Mouse (Mus musculus) stomach, postnatal 0 days (tissue): Measurements from ENCODE around the gene Trpm3. TPM values are rescaled to one million over a fixed set of nuclear protein-coding genes. Genes with fewer than 3 reads are reported as not detected.
A peak's percentile ranks its signal among the peaks of the same experiment; 100 is the strongest.
"Not testable (repeated sequence)": the region's sequence is repeated elsewhere in the genome, so short reads cannot be mapped to it uniquely, and the experiment has no call there.

Experiments
- ATAC-seq: fragments of 200-750 bp; cut with Nextera tagmentation; 2 replicates; pipeline ENCODE4 v1.8.0; 2017; ENCODE audit not compliant: low FRiP score, low TSS enrichment
- DNase-seq: peaks from one replicate; pipeline ENCODE4 v3.0.0-alpha.2; 2016; ENCODE audit warnings: low spot score
- H3K27ac ChIP-seq: fragments of 300-500 bp; sonication (generic); replicated peaks from 2 replicates; pipeline ENCODE4 v1.5.1; 2014; ENCODE audit warnings: mild to moderate bottlenecking, control low read depth
- H3K27me3 ChIP-seq: fragments of 300-500 bp; sonication (generic); 2 replicates; pipeline ENCODE4 v1.6.1; 2014; ENCODE audit warnings: low read length; ENCODE audit not compliant: control insufficient read depth, insufficient read depth
- H3K36me3 ChIP-seq: fragments of 300-500 bp; sonication (generic); 2 replicates; pipeline ENCODE4 v1.6.1; 2014; ENCODE audit warnings: low read length, mixed read lengths; ENCODE audit not compliant: control insufficient read depth, insufficient read depth
- H3K4me1 ChIP-seq: fragments of 300-500 bp; sonication (generic); replicated peaks from 2 replicates; pipeline ENCODE4 v1.6.1; 2014; ENCODE audit warnings: antibody characterized with exemption; ENCODE audit not compliant: control insufficient read depth, insufficient read depth
- H3K4me2 ChIP-seq: fragments of 300-500 bp; sonication (generic); replicated peaks from 2 replicates; pipeline ENCODE4 v1.6.1; 2014; ENCODE audit warnings: low read depth, mild to moderate bottlenecking, control low read depth, moderate library complexity
- H3K4me3 ChIP-seq: fragments of 300-500 bp; sonication (generic); 2 replicates; pipeline ENCODE4 v1.5.1; 2014; ENCODE audit warnings: low read depth, low read length, control low read depth
- H3K9ac ChIP-seq: fragments of 300-500 bp; sonication (generic); 2 replicates; pipeline ENCODE4 v1.6.1; 2014; ENCODE audit warnings: mild to moderate bottlenecking, low read length, control low read depth, mixed read lengths
- H3K9me3 ChIP-seq: fragments of 300-500 bp; sonication (generic); 2 replicates; pipeline ENCODE4 v1.6.1; 2016; ENCODE audit warnings: low read length; ENCODE audit not compliant: control insufficient read depth
- CTCF ChIP-seq: IDR thresholded peaks from 2 replicates; pipeline ENCODE4 v1.5.1; 2016; ENCODE audit warnings: antibody characterized with exemption, low read depth, mild to moderate bottlenecking, moderate library complexity
- EP300 ChIP-seq: optimal IDR thresholded peaks from 2 replicates; pipeline ENCODE3; 2016; ENCODE audit warnings: antibody characterized with exemption
- WGBS: fragments of 180-500 bp; shearing (Covaris S2); extraction: QIAGEN DNeasy Blood & Tissue Kit; methylation state at CpG from one replicate; pipeline ENCODE4 v1.1.7; 2014; 5-methylcytosine and 5-hydroxymethylcytosine counted together
- polyA plus RNA-seq: library from polyadenylated mRNA; unstranded; fragments of >200 nt; fragmentation: Nextera tagmentation; extraction: Ambion mirVana; gene quantifications from 2 replicates; pipeline ENCODE4 v1.2.1, GENCODE M21; 2015

Gene Trpm3
- polyA plus RNA-seq, 1 experiment from 2014 or later = 0.33 TPM

GRCm38 (mm10) chr19:23023316-23023960, 884.6 kb downstream of the Trpm3 start:
- no peak overlapping the region for H3K4me3 ChIP-seq
- H3K9me3 ChIP-seq = no peaks in the 10 kb centered on the region
- no peak overlapping the region for H3K27ac ChIP-seq
- H3K9ac ChIP-seq = no peak overlapping the region
- no peaks in the 10 kb centered on the region for H3K4me1 ChIP-seq
- H3K4me2 ChIP-seq = no peak overlapping the region
- TF ChIP-seq CTCF (no peak), EP300 (no peak)
- H3K36me3 ChIP-seq = no peaks in the 10 kb centered on the region
- H3K27me3 ChIP-seq = no peaks in the 10 kb centered on the region
- DNase-seq (no peak), ATAC-seq (no peak)
- WGBS = 73% methylated on average over 7 of the region's 7 CpGs

GRCm38 (mm10) chr19:23024821-23025220, 886.0 kb downstream of the Trpm3 start:
- Histone ChIP-seq H3K4me1 (no peaks in the 10 kb centered on the region), H3K4me2 (no peak overlapping the region), H3K27me3 (no peaks in the 10 kb centered on the region), H3K9ac (no peak overlapping the region), H3K4me3 (no peak overlapping the region), H3K9me3 (no peaks in the 10 kb centered on the region), H3K27ac (no peak overlapping the region), H3K36me3 (no peaks in the 10 kb centered on the region)
- ATAC-seq = no peak
- 65% methylated on average over 4 of the region's 4 CpGs for WGBS
- no peak for TF ChIP-seq EP300
- 0 out of 2 replicates have a peak, but pooled peaks have one; percentile 7 for TF ChIP-seq CTCF
- DNase-seq = no peak

- H3K36me3 ChIP-seq = no peaks in the 10 kb centered on the region
- 72% methylated on average over 7 of the region's 7 CpGs for WGBS
- no peaks in the 10 kb centered on the region for H3K9me3 ChIP-seq
- no peak for TF ChIP-seq EP300
- no peak for TF ChIP-seq CTCF
- DNase-seq (no peak), ATAC-seq (no peak)
- no peak overlapping the region for H3K4me2 ChIP-seq
- H3K27ac ChIP-seq = no peak overlapping the region
- H3K27me3 ChIP-seq = no peaks in the 10 kb centered on the region
- H3K4me3 ChIP-seq = no peak overlapping the region
- H3K4me1 ChIP-seq = no peaks in the 10 kb centered on the region
- H3K9ac ChIP-seq = no peak overlapping the region
Observed at GRCm38 (mm10) chr19:23026427-23026826, 887.6 kb downstream of the Trpm3 start.

- DNase-seq = no peak
- WGBS = 60% methylated on average over 5 of the region's 5 CpGs
Observed at GRCm38 (mm10) chr19:23028283-23028682, 889.4 kb downstream of the Trpm3 start.

GRCm38 (mm10) chr19:23033343-23033742, 894.5 kb downstream of the Trpm3 start:
- not testable (repeated sequence) for H3K9me3 ChIP-seq, H3K27ac ChIP-seq, H3K4me2 ChIP-seq, H3K36me3 ChIP-seq, ATAC-seq, H3K4me1 ChIP-seq, H3K27me3 ChIP-seq, DNase-seq, H3K9ac ChIP-seq, H3K4me3 ChIP-seq
- WGBS = 48% methylated on average over 1 of the region's 1 CpGs

More at GRCm38 (mm10) chr19:23028283-23028682, 889.4 kb downstream of the Trpm3 start:
- H3K27ac ChIP-seq = no peak overlapping the region
- H3K27me3 ChIP-seq = no peaks in the 10 kb centered on the region
- H3K9ac ChIP-seq = no peak overlapping the region
- ATAC-seq = no peak
- H3K36me3 ChIP-seq = no peaks in the 10 kb centered on the region
- no peaks in the 10 kb centered on the region for H3K4me1 ChIP-seq
- H3K4me3 ChIP-seq = no peak overlapping the region
- H3K9me3 ChIP-seq = no peaks in the 10 kb centered on the region
- no peak for TF ChIP-seq CTCF
- no peak for TF ChIP-seq EP300
- no peak overlapping the region for H3K4me2 ChIP-seq

GRCm38 (mm10) chr19:23034117-23034516, 895.3 kb downstream of the Trpm3 start:
- no peaks in the 10 kb centered on the region for H3K4me1 ChIP-seq
- ATAC-seq = no peak
- no peak overlapping the region for H3K4me2 ChIP-seq
- DNase-seq = no peak
- 65% methylated on average over 5 of the region's 5 CpGs for WGBS
- H3K9ac ChIP-seq = no peak overlapping the region
- H3K27ac ChIP-seq = no peak overlapping the region
- no peak overlapping the region for H3K4me3 ChIP-seq
- H3K36me3 ChIP-seq = no peaks in the 10 kb centered on the region
- no peaks in the 10 kb centered on the region for H3K27me3 ChIP-seq
- TF ChIP-seq EP300 = no peak
- TF ChIP-seq CTCF = no peak
- no peaks in the 10 kb centered on the region for H3K9me3 ChIP-seq
